Mouse (Mus musculus): Measurements from ENCODE around the gene Fam210b.

GRCm38 (mm10) chr2:172376999-172377515 lies 31.7 kb downstream of the Fam210b start:
- TF ChIP-seq CTCF (conservative IDR thresholded peaks at IDR 0.05; ENCODE audit: low read length), result no peak
- TF ChIP-seq POU5F1 (IDR thresholded peaks at IDR 0.05; ENCODE audit: borderline replicate concordance, low read length), result no peak

All from E14TG2a.4 (cell line).